Mouse (Mus musculus): ENCODE measurements around the gene Thsd4. TPM values are rescaled to one million over a fixed set of nuclear protein-coding genes. Genes with fewer than 3 reads are reported as not detected.

Gene Thsd4
- total RNA-seq, 2 experiments from 2014 or later, result 4.3 to 5.6 TPM

Other genes starting within 250 kb of the Thsd4 start
- 10 to 100 TPM; 89.4 to 95.6 TPM for gene Lrrc49, start 166.1 kb upstream of the Thsd4 start, total RNA-seq (2021)
- gene Larp6, start 190.9 kb upstream of the Thsd4 start, total RNA-seq (2021), result 10 to 100 TPM; 37.6 to 41.6 TPM